Mouse (Mus musculus) right cerebral cortex, postnatal 25 days (tissue): ENCODE measurements around the gene Olfr1411.

Source experiments
- DNase-seq: peaks from one replicate; pipeline ENCODE4 v3.0.0; 2022

Olfr1411 gene

GRCm38 (mm10) chr1:92594111-92594510, at the start of gene Olfr1411:
Olfr1411 (plus strand) TSS chr1:92594411.
- DNase-seq: no peak

DNA sequence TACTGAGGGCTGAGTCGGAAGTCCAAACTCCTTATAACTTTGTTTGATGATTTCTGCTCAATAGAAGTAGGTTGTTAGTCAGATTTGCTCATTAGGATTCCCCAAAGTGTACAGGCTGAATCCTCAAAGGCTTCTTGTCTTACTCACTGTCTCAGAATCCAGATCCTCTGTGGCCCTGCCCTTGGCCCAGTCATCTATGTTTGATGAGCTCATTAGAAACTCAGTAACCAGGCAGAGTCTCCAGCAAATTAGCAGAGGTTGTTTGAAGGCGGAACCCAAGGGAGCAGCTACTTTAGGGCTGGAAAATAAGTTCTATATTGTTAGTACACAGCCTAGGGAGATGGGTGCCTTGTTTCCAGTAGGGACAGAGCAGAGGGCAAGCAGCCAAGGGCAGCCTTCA, 48.3 kb upstream of the Olfr1411 start:
- no peak for DNase-seq

DNA sequence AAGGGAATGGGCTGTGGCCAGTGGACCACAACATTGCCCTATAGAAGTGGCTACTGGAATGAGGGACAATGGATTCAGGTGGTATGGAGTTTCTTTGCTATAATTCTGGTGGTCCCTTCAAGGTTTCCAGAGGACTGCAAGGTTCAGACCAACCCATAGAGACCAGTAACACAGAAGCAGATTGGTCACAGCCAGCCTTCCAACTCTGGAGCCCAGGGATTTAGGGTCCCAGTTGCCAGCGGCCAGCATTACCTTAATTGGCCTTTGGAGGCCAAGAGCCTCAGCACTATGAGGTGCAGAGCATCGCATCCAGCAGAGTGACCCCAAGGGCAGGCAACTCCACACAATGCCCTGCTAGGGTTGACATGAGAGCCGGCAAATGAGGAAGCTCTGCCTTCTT, 23.2 kb upstream of the Olfr1411 start, which contains the start of gene Olfr1413:
Olfr1413 (plus strand) TSS at position 301 of the 400 bp plus-strand sequence.
- no peak for DNase-seq

- DNase-seq: no peak
Measured at GRCm38 (mm10) chr1:92585479-92585878, 8.7 kb upstream of the Olfr1411 start, which contains the start of gene Olfr1412. Olfr1412 (plus strand) TSS chr1:92585779.

- no peak for DNase-seq
Measured at GRCm38 (mm10) chr1:92596019-92596418, 1.8 kb downstream of the Olfr1411 start.

GRCm38 (mm10) chr1:92605482-92605881, 11.3 kb downstream of the Olfr1411 start, which contains the start of gene Olfr1410:
Olfr1410 (plus strand) TSS chr1:92605782.
- no peak for DNase-seq

GRCm38 (mm10) chr1:92607711-92608110, 13.5 kb downstream of the Olfr1411 start:
- DNase-seq: no peak

DNA sequence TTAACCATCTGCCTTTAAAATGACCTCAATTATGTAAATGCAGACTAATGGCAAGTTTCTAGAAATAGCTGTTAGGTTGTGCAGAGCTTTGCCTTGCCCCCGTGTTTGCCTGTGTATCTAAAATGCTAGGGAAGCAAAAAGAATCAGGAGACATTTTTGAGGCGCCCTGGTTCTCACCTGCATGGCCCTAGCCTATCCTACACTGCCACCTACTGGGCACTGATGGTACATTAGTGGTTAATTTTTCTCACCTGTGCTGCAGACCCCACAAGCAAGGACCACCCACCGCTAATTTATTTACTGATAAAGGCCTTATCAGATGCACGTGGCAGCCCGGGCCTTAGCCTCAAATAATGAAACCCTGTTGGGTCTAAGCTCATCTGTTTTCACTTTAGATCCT, 16.8 kb downstream of the Olfr1411 start:
- peak; percentile 24 for DNase-seq

DNA sequence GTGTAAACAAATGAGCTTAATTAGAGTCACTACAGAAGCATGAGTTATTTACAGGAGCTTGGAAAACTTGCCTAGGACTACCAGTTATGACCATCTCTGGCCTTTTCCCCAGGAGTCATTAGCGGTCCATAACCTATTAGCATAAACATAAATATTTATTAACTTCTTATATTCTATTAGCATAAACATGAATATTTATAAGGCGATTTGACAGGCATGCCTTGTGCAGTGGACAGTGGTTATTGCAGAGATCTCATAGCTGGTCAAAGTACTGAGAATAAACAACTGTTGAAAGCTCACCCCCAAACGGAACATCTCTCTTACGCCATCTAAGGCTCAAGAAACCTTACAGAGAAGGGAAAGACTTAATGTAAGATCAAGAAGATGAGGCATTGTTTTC, 19.0 kb downstream of the Olfr1411 start:
- DNase-seq: no peak

GRCm38 (mm10) chr1:92614516-92614915, 20.3 kb downstream of the Olfr1411 start:
- no peak for DNase-seq

GRCm38 (mm10) chr1:92616046-92616445, 21.8 kb downstream of the Olfr1411 start:
- DNase-seq: no peak

DNA sequence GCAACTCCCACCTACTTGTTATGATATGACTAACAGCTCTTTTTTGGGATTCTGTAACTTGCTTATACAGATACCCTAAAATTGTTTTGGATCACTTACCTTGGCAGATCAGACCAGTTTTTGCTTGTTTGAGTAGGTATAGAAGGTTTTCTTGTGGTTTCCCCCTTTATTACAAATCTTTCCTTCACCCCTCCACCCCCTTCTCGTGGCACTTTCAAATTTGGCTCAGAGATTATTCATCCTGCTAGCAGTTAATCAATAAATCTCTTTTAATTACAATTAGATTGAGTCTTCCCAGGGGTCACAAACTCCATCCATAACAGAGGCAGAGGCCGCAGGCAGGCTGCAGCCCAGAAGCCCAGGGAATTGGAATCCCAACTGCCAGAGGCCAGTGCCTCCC, 23.3 kb downstream of the Olfr1411 start, which contains the start of gene Olfr12:
Olfr12 (plus strand) TSS at position 301 of the 400 bp plus-strand sequence.
- no peak for DNase-seq

DNA sequence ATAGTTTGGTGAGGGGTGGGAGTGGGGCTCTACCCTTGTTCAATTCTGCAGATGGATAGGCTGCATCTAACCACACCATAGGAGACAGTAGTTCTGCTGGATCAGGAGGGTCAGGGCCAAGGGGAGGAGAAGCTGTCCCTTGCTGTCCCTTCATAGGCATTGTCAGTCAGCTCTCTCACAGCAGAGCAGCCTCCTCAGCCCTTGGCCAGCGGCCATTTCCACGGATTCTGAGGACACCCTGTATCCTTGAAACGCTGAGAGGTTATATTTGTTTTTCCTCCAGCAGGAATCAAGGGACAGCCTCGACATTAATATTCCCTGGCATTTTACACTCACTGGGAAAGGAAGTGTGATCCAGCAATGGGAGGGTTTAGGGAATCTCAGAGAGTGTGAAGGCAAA, 24.1 kb downstream of the Olfr1411 start:
- DNase-seq: no peak

GRCm38 (mm10) chr1:92628227-92628626, 34.0 kb downstream of the Olfr1411 start:
- DNase-seq: no peak

GRCm38 (mm10) chr1:92632196-92632595, 38.0 kb downstream of the Olfr1411 start:
- no peak for DNase-seq

GRCm38 (mm10) chr1:92632948-92633347, 38.7 kb downstream of the Olfr1411 start:
- DNase-seq: no peak

DNA sequence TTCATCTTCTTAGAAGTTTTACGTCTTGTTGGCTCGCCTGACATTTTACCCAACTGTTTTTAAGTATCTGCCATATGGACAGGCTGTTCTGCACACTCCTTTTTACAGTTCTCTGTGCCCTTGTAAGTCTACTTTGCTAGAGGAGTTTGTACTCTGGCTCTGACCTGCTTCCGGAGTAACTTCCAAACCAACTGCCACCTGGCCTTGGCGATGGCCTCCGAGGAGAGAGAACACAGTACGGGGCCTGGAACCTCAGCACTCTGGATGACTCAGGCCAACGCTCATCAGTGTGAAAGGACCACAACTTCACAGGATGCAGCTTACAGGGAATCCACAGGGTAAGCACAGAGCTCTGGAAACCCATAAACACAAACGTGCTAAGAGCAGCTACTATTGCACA, 39.5 kb downstream of the Olfr1411 start:
- no peak for DNase-seq

GRCm38 (mm10) chr1:92634569-92634968, 40.4 kb downstream of the Olfr1411 start:
- no peak for DNase-seq

DNA sequence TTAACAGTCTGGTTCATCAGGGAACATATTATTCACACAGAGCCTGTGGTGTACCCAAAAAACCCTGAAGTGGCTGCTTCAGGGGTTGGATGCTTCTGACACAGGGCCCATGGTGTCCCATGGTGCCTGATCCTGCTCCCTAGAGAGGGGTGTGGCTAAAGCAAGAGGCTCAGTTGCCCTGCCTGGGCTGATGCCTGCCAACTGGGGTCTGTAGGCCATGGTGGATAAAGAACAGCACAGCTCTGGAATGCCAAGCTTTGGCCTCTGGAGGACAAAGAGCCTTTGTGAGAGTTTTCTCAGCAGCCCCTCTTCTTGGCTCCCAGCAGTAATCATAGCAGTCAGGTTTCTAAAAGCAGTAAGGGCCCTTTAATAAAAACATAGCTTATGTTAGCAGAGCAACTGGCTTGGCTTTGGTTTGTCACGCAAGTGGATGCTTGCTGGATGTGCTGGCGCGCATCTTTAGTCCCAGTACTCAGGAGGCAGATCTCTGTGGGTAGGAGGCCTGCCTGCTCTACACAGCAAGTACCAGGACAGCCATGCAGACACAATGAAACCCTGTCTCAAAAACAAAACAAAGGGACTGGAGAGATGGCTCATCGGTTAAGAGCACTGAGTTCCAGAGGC, 40.9 kb downstream of the Olfr1411 start:
- no peak for DNase-seq

- no peak for DNase-seq
Measured at GRCm38 (mm10) chr1:92636015-92636414, 41.8 kb downstream of the Olfr1411 start.

DNA sequence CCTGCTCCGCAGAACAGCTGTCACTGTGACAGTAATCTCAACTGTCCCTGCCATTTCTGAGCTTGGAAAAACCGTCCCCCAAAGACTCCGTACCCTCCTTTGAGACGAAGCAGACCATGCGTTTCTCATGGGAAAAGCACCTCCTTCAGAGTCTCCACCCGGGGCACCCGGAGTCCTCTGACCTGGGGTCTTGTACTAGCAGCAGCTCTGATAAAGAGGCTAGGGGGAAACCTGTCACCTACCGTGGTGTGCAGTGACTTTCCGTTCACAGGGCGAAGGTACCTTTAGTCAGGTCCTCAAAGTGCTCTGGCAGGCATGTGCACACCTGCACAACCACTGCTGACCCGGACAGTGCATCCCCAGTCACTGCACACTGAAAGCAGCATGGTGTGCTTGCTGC, 42.5 kb downstream of the Olfr1411 start:
- no peak for DNase-seq

- DNase-seq: no peak
Measured at GRCm38 (mm10) chr1:92637501-92638172, 43.4 kb downstream of the Olfr1411 start.

DNA sequence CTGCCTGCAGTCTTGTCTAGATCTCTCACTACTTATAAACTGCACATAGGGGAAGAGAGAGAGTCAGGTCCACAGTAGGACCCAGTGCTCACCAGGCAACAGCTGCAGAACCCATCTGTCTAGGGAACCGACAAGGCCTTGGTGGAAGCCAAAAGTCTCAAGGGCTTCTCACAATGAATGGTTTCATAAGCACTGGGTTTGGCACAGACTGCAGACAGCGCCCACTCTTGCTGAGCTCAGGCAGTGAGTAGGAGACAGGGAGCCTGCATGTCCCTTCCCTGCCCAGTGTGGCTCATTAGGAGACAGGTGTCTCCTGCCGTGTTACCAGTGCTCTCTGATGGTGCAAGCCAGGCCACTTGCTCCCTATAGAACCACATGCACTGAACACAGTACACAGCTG, 44.0 kb downstream of the Olfr1411 start:
- DNase-seq: peak; percentile 59

DNA sequence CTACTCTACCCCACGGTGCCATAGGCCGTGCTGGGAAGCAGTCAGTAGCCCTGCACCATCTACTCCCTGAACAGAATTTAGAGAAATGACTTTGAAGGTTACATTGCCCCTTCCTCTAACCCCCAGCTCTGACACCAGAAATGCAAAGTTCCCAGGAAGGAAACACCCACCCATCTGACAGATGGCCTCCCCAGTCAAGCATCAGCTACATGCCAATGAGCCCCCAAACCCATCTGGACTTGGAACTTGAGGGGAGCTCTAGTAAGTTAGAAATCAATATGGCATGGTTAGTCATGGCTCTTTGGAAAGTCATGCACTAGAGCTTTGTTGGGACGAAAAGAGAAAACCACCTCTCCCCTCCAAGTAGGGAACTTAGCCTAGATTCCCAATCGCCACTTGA, 44.5 kb downstream of the Olfr1411 start:
- no peak for DNase-seq
